Mouse (Mus musculus) lung, postnatal 0 days (tissue): ENCODE results near the gene Msi1. TPM values are rescaled to one million over a fixed set of nuclear protein-coding genes. Genes with fewer than 3 reads are reported as not detected.
A peak's percentile ranks its signal among the peaks of the same experiment; 100 is the strongest.

Experiments
- ATAC-seq: fragments of 200-750 bp; cut with Nextera tagmentation; 2 replicates; pipeline ENCODE4 v1.8.0; 2017; ENCODE audit warnings: moderate library complexity
- DNase-seq: peaks from one replicate; pipeline ENCODE4 v3.0.0-alpha.2; 2016; ENCODE audit warnings: low spot score
- H3K27ac ChIP-seq: fragments of 300-500 bp; sonication (generic); 2 replicates; pipeline ENCODE4 v1.5.1; 2014; ENCODE audit warnings: antibody characterized with exemption, mild to moderate bottlenecking, low read length, mixed read lengths
- H3K27me3 ChIP-seq: fragments of 300-500 bp; sonication (generic); replicated peaks from 2 replicates; pipeline ENCODE4 v1.6.1; 2014; ENCODE audit warnings: low read length, mixed read lengths; ENCODE audit not compliant: insufficient read depth
- H3K36me3 ChIP-seq: fragments of 300-500 bp; sonication (generic); 2 replicates; pipeline ENCODE4 v1.6.1; 2014; ENCODE audit warnings: low read length, mixed read lengths; ENCODE audit not compliant: insufficient read depth
- H3K4me1 ChIP-seq: fragments of 300-500 bp; sonication (generic); 2 replicates; pipeline ENCODE4 v1.6.1; 2014; ENCODE audit warnings: antibody characterized with exemption, low read depth, low read length, mixed read lengths; ENCODE audit not compliant: insufficient read depth
- H3K4me2 ChIP-seq: fragments of 300-500 bp; sonication (generic); replicated peaks from 2 replicates; pipeline ENCODE4 v1.6.1; 2014; ENCODE audit warnings: low read depth, mild to moderate bottlenecking, low read length, moderate library complexity, mixed read lengths
- H3K4me3 ChIP-seq: fragments of 300-500 bp; sonication (generic); 2 replicates; pipeline ENCODE4 v1.5.1; 2014; ENCODE audit warnings: low read depth, low read length
- H3K9ac ChIP-seq: fragments of 300-500 bp; sonication (generic); replicated peaks from 2 replicates; pipeline ENCODE4 v1.6.1; 2014; ENCODE audit warnings: low read depth, mild to moderate bottlenecking
- H3K9me3 ChIP-seq: fragments of 300-500 bp; sonication (generic); 2 replicates; pipeline ENCODE4 v1.6.1; 2016; ENCODE audit warnings: low read length, mixed read lengths
- CTCF ChIP-seq: IDR thresholded peaks from 2 replicates; pipeline ENCODE4 v1.5.1; 2016; ENCODE audit warnings: antibody characterized with exemption, mild to moderate bottlenecking
- EP300 ChIP-seq: IDR thresholded peaks from 2 replicates; pipeline ENCODE4 v1.6.1; 2016; ENCODE audit warnings: antibody characterized with exemption, mild to moderate bottlenecking, control low read depth
- WGBS: fragments of 180-500 bp; shearing (Covaris S2); extraction: QIAGEN DNeasy Blood & Tissue Kit; methylation state at CpG from one replicate; pipeline ENCODE4 v1.1.7; 2014; 5-methylcytosine and 5-hydroxymethylcytosine counted together
- polyA plus RNA-seq: library from polyadenylated mRNA; unstranded; fragments of >200 nt; fragmentation: Nextera tagmentation; extraction: Ambion mirVana; gene quantifications from 2 replicates; pipeline ENCODE4 v1.2.1, GENCODE M21; 2015

The Msi1 gene
- polyA plus RNA-seq, 1 experiment from 2014 or later: 1.2 TPM

DNA sequence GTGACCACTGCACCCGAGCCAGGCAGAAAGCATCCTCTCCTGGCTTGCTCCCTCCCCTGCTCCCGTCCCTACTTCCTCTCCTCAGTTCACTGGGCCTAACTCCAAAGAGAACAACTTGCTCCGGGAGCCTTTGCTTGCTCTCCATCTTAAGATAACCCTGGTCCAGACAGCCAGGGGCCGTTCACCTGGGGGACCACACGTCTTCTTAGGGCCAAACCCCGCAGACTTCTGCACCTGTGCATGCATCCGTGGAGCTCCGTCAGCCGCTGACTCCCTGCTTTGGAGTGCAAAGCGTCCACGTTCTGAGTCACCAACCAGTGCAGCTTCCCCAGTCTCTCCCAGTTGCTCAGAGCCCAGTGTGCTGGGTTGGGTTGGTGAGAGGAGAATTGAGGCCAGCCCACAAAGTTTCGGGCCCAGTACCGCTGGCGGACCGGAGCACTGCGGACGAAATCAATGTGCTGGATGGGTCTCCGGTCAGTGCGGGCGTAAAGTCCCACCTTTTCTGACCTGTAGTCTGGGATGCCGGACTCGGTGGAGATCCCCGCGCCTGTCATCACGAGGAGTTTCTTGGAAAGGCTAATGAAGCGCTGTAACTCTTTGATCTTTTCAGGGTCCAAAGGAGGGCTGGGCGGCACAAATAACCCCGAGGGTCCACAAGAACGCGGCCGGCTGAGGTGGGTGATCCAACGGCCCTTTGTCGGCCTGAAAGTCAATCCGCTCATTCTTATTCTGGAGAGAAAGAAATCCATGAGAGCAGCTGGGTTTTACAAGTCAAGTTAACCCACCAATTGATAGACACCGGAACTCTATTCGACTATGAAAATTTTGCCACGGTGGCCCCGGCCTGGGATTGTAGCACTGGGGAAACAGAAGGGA is 53.2 kb downstream of the Msi1 start:
- Histone ChIP-seq H3K36me3 (0 out of 2 replicates have a peak, but pooled peaks cover 3% of the 10 kb centered on the region), H3K27me3 (no peaks in the 10 kb centered on the region), H3K9ac (no peak overlapping the region), H3K4me1 (no peaks in the 10 kb centered on the region; the same call in 1 of the 2 replicates), H3K4me3 (no peak overlapping the region), H3K9me3 (no peaks in the 10 kb centered on the region), H3K4me2 (no peak overlapping the region), H3K27ac (no peak overlapping the region)
- DNase-seq (no peak), ATAC-seq (no peak)
- WGBS: 53% methylated on average over 38 of the region's 38 CpGs
- TF ChIP-seq EP300 (no peak), CTCF (no peak)

GRCm38 (mm10) chr5:115483385-115483784 is 54.0 kb downstream of the Msi1 start:
- TF ChIP-seq EP300: no peak
- TF ChIP-seq CTCF: 0 out of 2 replicates have a peak, but pooled peaks have one; percentile 6

GRCm38 (mm10) chr5:115483947-115484920 is 54.8 kb downstream of the Msi1 start, which contains the start of gene Sirt4:
Gene Sirt4, minus strand, starts transcription at chr5:115484725.
- Histone ChIP-seq H3K4me1 (peaks cover 4% of the 10 kb centered on the region; the same call in 1 of the 2 replicates), H3K4me3 (peak within 1 kb of the TSS; percentile 42), H3K9ac (peak within 1 kb of the TSS; percentile 65), H3K27me3 (no peaks in the 10 kb centered on the region), H3K9me3 (no peaks in the 10 kb centered on the region), H3K27ac (peak within 1 kb of the TSS; percentile 84), H3K4me2 (peak within 1 kb of the TSS; percentile 61), H3K36me3 (0 out of 2 replicates have a peak, but pooled peaks cover 3% of the 10 kb centered on the region)
- ATAC-seq (peak; percentile 92), DNase-seq (peak; percentile 99)
- WGBS: 5% methylated on average over 30 of the region's 30 CpGs
- TF ChIP-seq EP300: no peak
- no peak for TF ChIP-seq CTCF

More at GRCm38 (mm10) chr5:115483385-115483784, 54.0 kb downstream of the Msi1 start:
- DNase-seq: no peak
- Histone ChIP-seq H3K4me1 (no peaks in the 10 kb centered on the region; the same call in 1 of the 2 replicates), H3K9ac (no peak overlapping the region), H3K27ac (no peak overlapping the region), H3K4me2 (no peak overlapping the region; the same call in 1 of the 2 replicates), H3K27me3 (no peaks in the 10 kb centered on the region), H3K36me3 (0 out of 2 replicates have a peak, but pooled peaks cover 3% of the 10 kb centered on the region), H3K9me3 (no peaks in the 10 kb centered on the region), H3K4me3 (no peak overlapping the region)
- ATAC-seq: no peak
- 57% methylated on average over 6 of the region's 6 CpGs for WGBS

DNA sequence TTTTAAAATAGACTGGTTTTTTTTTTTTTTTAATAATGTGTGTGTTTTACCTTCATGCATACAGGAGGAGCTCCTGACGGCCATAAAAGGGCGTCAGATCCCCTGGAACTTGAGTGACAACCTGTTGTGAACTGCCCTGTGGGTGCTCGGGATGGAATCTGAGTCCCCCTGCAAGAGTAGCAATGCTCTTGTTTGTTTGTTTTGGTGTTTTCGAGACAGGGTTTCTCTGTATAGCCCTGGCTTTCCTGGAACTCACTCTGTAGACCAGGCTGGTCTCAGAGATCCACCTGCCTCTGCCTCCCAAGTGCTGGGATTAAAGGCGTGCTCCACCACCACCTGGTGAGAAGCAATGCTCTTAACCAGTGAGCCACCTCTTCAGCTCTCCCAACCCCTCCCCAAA is 55.6 kb downstream of the Msi1 start:
- peak overlapping the region; percentile 84; the same call in 1 of the 2 replicates for H3K27ac ChIP-seq
- ATAC-seq: no peak
- DNase-seq: no peak
- peak overlapping the region; percentile 61; the same call in 1 of the 2 replicates for H3K4me2 ChIP-seq
- H3K9me3 ChIP-seq: no peaks in the 10 kb centered on the region
- no peak for TF ChIP-seq CTCF
- TF ChIP-seq EP300: no peak
- peaks cover 4% of the 10 kb centered on the region; the same call in 1 of the 2 replicates for H3K4me1 ChIP-seq
- no peaks in the 10 kb centered on the region for H3K36me3 ChIP-seq
- H3K9ac ChIP-seq: no peak overlapping the region; the same call in 1 of the 2 replicates
- peak overlapping the region; percentile 42; the same call in 1 of the 2 replicates for H3K4me3 ChIP-seq
- WGBS: 62% methylated on average over 5 of the region's 5 CpGs
- H3K27me3 ChIP-seq: no peaks in the 10 kb centered on the region

GRCm38 (mm10) chr5:115485489-115486205 is 56.2 kb downstream of the Msi1 start:
- no peak for DNase-seq
- no peaks in the 10 kb centered on the region for H3K36me3 ChIP-seq
- WGBS: 66% methylated on average over 18 of the region's 18 CpGs
- ATAC-seq: no peak
- H3K4me3 ChIP-seq: no peak overlapping the region
- no peak overlapping the region for H3K4me2 ChIP-seq
- no peaks in the 10 kb centered on the region for H3K9me3 ChIP-seq
- no peak for TF ChIP-seq CTCF
- TF ChIP-seq EP300: no peak
- H3K27me3 ChIP-seq: no peaks in the 10 kb centered on the region
- peaks cover 4% of the 10 kb centered on the region; the same call in 1 of the 2 replicates for H3K4me1 ChIP-seq
- H3K27ac ChIP-seq: no peak overlapping the region
- H3K9ac ChIP-seq: no peak overlapping the region
